Mouse (Mus musculus) CH12.LX (cell line): ENCODE results near the gene March8. TPM values are rescaled to one million over a fixed set of nuclear protein-coding genes. Genes with fewer than 3 reads are reported as not detected.

Experiments used
- DNase-seq: peaks from one replicate; pipeline ENCODE4 v3.0.0-alpha.2; 2013; ENCODE audit errors: extremely low read depth
- H3K27ac ChIP-seq: 2 replicates; pipeline ENCODE4 v1.5.1; 2012; ENCODE audit warnings: low read depth, mild to moderate bottlenecking, control low read depth, moderate library complexity; ENCODE audit not compliant: insufficient read depth
- H3K27me3 ChIP-seq: replicated peaks from 2 replicates; pipeline ENCODE3; 2012; ENCODE audit warnings: inconsistent platforms
- H3K36me3 ChIP-seq, 2 experiments: replicated peaks in 1 of 2; 2 replicates each; pipeline versions ENCODE3 to v1.6.1; 2012; ENCODE audit warnings: inconsistent platforms in 1 of 2, low read length in 1 of 2, mild to moderate bottlenecking in 1 of 2, mixed read lengths in 1 of 2, moderate library complexity in 1 of 2; ENCODE audit not compliant: control insufficient read depth in 1 of 2, insufficient read depth in 1 of 2
- H3K4me1 ChIP-seq, 2 experiments: 2 replicates each; pipeline ENCODE4 v1.6.1; 2012; ENCODE audit warnings: inconsistent platforms in 1 of 2, moderate library complexity in 1 of 2; ENCODE audit not compliant: insufficient read depth in 2 of 2, control insufficient read depth in 1 of 2
- H3K4me2 ChIP-seq: 2 replicates; pipeline ENCODE4 v1.6.1; 2012; ENCODE audit warnings: low read depth, mild to moderate bottlenecking, control low read depth; ENCODE audit not compliant: poor library complexity, insufficient read depth, severe bottlenecking
- H3K4me3 ChIP-seq, 3 experiments: fragments of 150-350 bp in 1 of 3; sonication (generic) in 1 of 3; replicated peaks in 1 of 3; 2 replicates each; pipeline versions ENCODE3 to v1.5.1; 2011 to 2012; ENCODE audit warnings: low read depth in 2 of 3, low read length in 2 of 3, mild to moderate bottlenecking in 2 of 3, moderate library complexity in 2 of 3, control low read depth in 1 of 3, improper control_type of control experiment in 1 of 3, inconsistent platforms in 1 of 3, mixed read lengths in 1 of 3; ENCODE audit not compliant: poor library complexity in 1 of 3
- H3K79me2 ChIP-seq: replicated peaks from 2 replicates; pipeline ENCODE4 v1.6.1; 2012; ENCODE audit warnings: mild to moderate bottlenecking, moderate library complexity; ENCODE audit not compliant: control insufficient read depth, poor library complexity, insufficient read depth, severe bottlenecking; ENCODE audit errors: extremely low read depth
- H3K9ac ChIP-seq: 2 replicates; pipeline ENCODE4 v1.6.1; 2012; ENCODE audit warnings: low read depth, mild to moderate bottlenecking, control low read depth, moderate library complexity; ENCODE audit not compliant: insufficient read depth
- H3K9me3 ChIP-seq: replicated peaks from 2 replicates; pipeline ENCODE3; 2012; ENCODE audit warnings: low read length, inconsistent platforms, mixed read lengths
- BHLHE40 ChIP-seq: IDR thresholded peaks from 2 replicates; pipeline ENCODE4 v1.6.1; 2011; ENCODE audit warnings: mild to moderate bottlenecking, low read depth, low read length, improper control_type of control experiment
- CHD1 ChIP-seq: IDR thresholded peaks from 2 replicates; pipeline ENCODE4 v1.6.1; 2012; ENCODE audit warnings: low read depth, low read length, improper control_type of control experiment, inconsistent platforms
- CTCF ChIP-seq, 2 experiments: IDR thresholded peaks in 1 of 2; conservative IDR thresholded peaks in 1 of 2; 2 replicates each; pipeline ENCODE4 v1.5.1; 2011 to 2012; ENCODE audit warnings: low read depth in 2 of 2, low read length in 2 of 2, improper control_type of control experiment in 1 of 2, inconsistent platforms in 1 of 2, mild to moderate bottlenecking in 1 of 2, moderate library complexity in 1 of 2
- ELF1 ChIP-seq: IDR thresholded peaks from 2 replicates; pipeline ENCODE4 v1.6.1; 2014; ENCODE audit warnings: low read depth, mild to moderate bottlenecking, inconsistent platforms, low read length, improper control_type of control experiment
- ETS1 ChIP-seq: conservative IDR thresholded peaks from 2 replicates; pipeline ENCODE4 v1.6.1; 2012; ENCODE audit warnings: low read depth, mild to moderate bottlenecking, inconsistent platforms, low read length, improper control_type of control experiment, moderate library complexity
- HCFC1 ChIP-seq: IDR thresholded peaks from 2 replicates; pipeline ENCODE4 v1.6.1; 2012; ENCODE audit warnings: low read depth, mild to moderate bottlenecking, inconsistent platforms, low read length, improper control_type of control experiment
- IRF4 ChIP-seq: IDR thresholded peaks from 2 replicates; pipeline ENCODE4 v1.6.1; 2014; ENCODE audit warnings: low read depth, mild to moderate bottlenecking, inconsistent platforms, low read length, improper control_type of control experiment
- JUND ChIP-seq: conservative IDR thresholded peaks from 2 replicates; pipeline ENCODE4 v1.6.1; 2011; ENCODE audit warnings: low read depth, low read length, improper control_type of control experiment
- KAT2A ChIP-seq: IDR thresholded peaks from 2 replicates; pipeline ENCODE4 v1.6.1; 2012; ENCODE audit warnings: low read length, improper control_type of control experiment, inconsistent platforms; ENCODE audit not compliant: insufficient replicate concordance
- MAZ ChIP-seq: IDR thresholded peaks from 2 replicates; pipeline ENCODE4 v1.6.1; 2012; ENCODE audit warnings: low read depth, mild to moderate bottlenecking, inconsistent platforms, low read length, improper control_type of control experiment, moderate library complexity
- MEF2A ChIP-seq: IDR thresholded peaks from 2 replicates; pipeline ENCODE4 v1.6.1; 2014; ENCODE audit warnings: low read depth, mild to moderate bottlenecking, inconsistent platforms, low read length, improper control_type of control experiment, borderline replicate concordance
- MYC ChIP-seq: IDR thresholded peaks from 2 replicates; pipeline ENCODE4 v1.6.1; 2011; ENCODE audit warnings: low read depth, mild to moderate bottlenecking, improper control_type of control experiment, low read length
- NELFE ChIP-seq: IDR thresholded peaks from 2 replicates; pipeline ENCODE4 v1.6.1; 2011; ENCODE audit warnings: low read depth, low read length, improper control_type of control experiment
- NRF1 ChIP-seq: IDR thresholded peaks from 2 replicates; pipeline ENCODE4 v1.6.1; 2014; ENCODE audit warnings: low read depth, mild to moderate bottlenecking, inconsistent platforms, low read length, improper control_type of control experiment, moderate library complexity
- POLR2AphosphoS2 ChIP-seq: IDR thresholded peaks from 2 replicates; pipeline ENCODE4 v1.6.1; 2011; ENCODE audit warnings: low read depth, low read length, improper control_type of control experiment
- RCOR1 ChIP-seq: conservative IDR thresholded peaks from 2 replicates; pipeline ENCODE4 v1.6.1; 2012; ENCODE audit warnings: low read depth, mild to moderate bottlenecking, inconsistent platforms, low read length, improper control_type of control experiment
- SMC3 ChIP-seq: IDR thresholded peaks from 2 replicates; pipeline ENCODE4 v1.6.1; 2011; ENCODE audit warnings: low read depth, low read length, improper control_type of control experiment
- TBP ChIP-seq: conservative IDR thresholded peaks from 2 replicates; pipeline ENCODE4 v1.6.1; 2011; ENCODE audit warnings: low read depth, low read length, improper control_type of control experiment
- TCF12 ChIP-seq: IDR thresholded peaks from 2 replicates; pipeline ENCODE4 v1.6.1; 2014; ENCODE audit warnings: low read depth, mild to moderate bottlenecking, inconsistent platforms, low read length, improper control_type of control experiment
- USF1 ChIP-seq: IDR thresholded peaks from 2 replicates; pipeline ENCODE4 v1.6.1; 2014; ENCODE audit warnings: low read depth, mild to moderate bottlenecking, inconsistent platforms, low read length, improper control_type of control experiment
- ZKSCAN1 ChIP-seq: IDR thresholded peaks from 2 replicates; pipeline ENCODE4 v1.6.1; 2012; ENCODE audit warnings: low read depth, inconsistent platforms, low read length, improper control_type of control experiment, borderline replicate concordance
- ZNF384 ChIP-seq: IDR thresholded peaks from 2 replicates; pipeline ENCODE4 v1.6.1; 2012; ENCODE audit warnings: low read depth, low read length, improper control_type of control experiment, inconsistent platforms
- dilution Hi-C: fragments of 300-500 bp; cut with MboI; formaldehyde crosslinking; loops from 2 replicates; pipeline ENCODE4 v1.14.3; 2020; ENCODE audit warnings: low sequenced_read_pairs; ENCODE audit not compliant: extremely low pct_unique_long_range_greater_than_20kb, extremely low pct_ligation_motif_present
- in situ Hi-C: fragments of 300-500 bp; cut with MboI; formaldehyde crosslinking; loops from 3 replicates; pipeline ENCODE4 v1.14.3; 2019; ENCODE audit warnings: low sequenced_read_pairs, low pct_ligation_motif_present, low pct_unique_long_range_greater_than_20kb, mixed read lengths
- polyA plus RNA-seq: library from polyadenylated mRNA; unstranded; fragments of >175 nt; gene quantifications from 2 replicates; pipeline ENCODE4 v1.2.1, GENCODE M21; 2012; ENCODE audit warnings: low read depth; ENCODE audit not compliant: insufficient read length
- total RNA-seq, 2 experiments: library from RNA; depleted of rRNA; stranded (reverse); fragments of 300-350 nt in 1 of 2; fragments of >200 nt in 1 of 2; gene quantifications; 2 replicates each; pipeline ENCODE4 v1.2.3; 2012 to 2014

The March8 gene
- total and polyA plus RNA-seq, 3 experiments: 4.9 to 7.8 (median 4.9) TPM

- Histone ChIP-seq H3K4me2 (no peak overlapping the region), H3K36me3 (no peaks in the 10 kb centered on the region), H3K9ac (no peak overlapping the region), H3K4me3 (no peak overlapping the region), H3K79me2 (no peaks in the 10 kb centered on the region), H3K27me3 (no peaks in the 10 kb centered on the region), H3K27ac (no peak overlapping the region), H3K4me1 (peaks cover 0 to 4% of the 10 kb centered on the region in 2 experiments; a peak in 1 of 4 replicates), H3K9me3 (no peaks in the 10 kb centered on the region)
- in situ Hi-C loops: no loop called here
- no peak for TF ChIP-seq NRF1
- TF ChIP-seq JUND: no peak
- TF ChIP-seq SMC3: no peak
- TF ChIP-seq HCFC1: no peak
- TF ChIP-seq ETS1: no peak
- no peak for TF ChIP-seq RCOR1
- no peak for TF ChIP-seq CHD1
- TF ChIP-seq TCF12: no peak
- no peak for TF ChIP-seq CTCF (conservative IDR thresholded peaks at IDR 0.05 in 1 of 2, IDR thresholded peaks at IDR 0.05 in 1 of 2; ENCODE audit: low read depth in 2 of 2, low read length in 2 of 2)
- no peak for TF ChIP-seq IRF4
- TF ChIP-seq MEF2A: no peak
- no peak for TF ChIP-seq TBP
- no peak for TF ChIP-seq ELF1
- no peak for TF ChIP-seq MAZ
- TF ChIP-seq NELFE: no peak
- TF ChIP-seq BHLHE40: no peak
- no peak for TF ChIP-seq USF1
- no peak for DNase-seq
- dilution Hi-C loops: no loop called here
Measured at GRCm38 (mm10) chr6:116361993-116362392, 24.2 kb downstream of the March8 start.

GRCm38 (mm10) chr6:116367971-116368370 is 30.1 kb downstream of the March8 start:
- TF ChIP-seq POLR2AphosphoS2 (no peak), ETS1 (no peak), KAT2A (no peak), HCFC1 (no peak), ZKSCAN1 (no peak), MYC (no peak), ZNF384 (no peak)
- no peaks in the 10 kb centered on the region for H3K27me3 ChIP-seq
- H3K79me2 ChIP-seq: no peaks in the 10 kb centered on the region
- no peak overlapping the region for H3K9ac ChIP-seq
- peaks cover 0 to under 1% of the 10 kb centered on the region in 2 experiments; a peak in 1 of 4 replicates for H3K4me1 ChIP-seq
- H3K4me3 ChIP-seq: no peak overlapping the region
- DNase-seq: no peak
- H3K4me2 ChIP-seq: no peak overlapping the region
- no peaks in the 10 kb centered on the region for H3K9me3 ChIP-seq
- no peak overlapping the region for H3K27ac ChIP-seq
- dilution Hi-C loops (no loop called here), in situ Hi-C loops (no loop called here)
- no peaks in the 10 kb centered on the region for H3K36me3 ChIP-seq
